Mouse (Mus musculus): ENCODE measurements around the gene Skiv2l. TPM values are rescaled to one million over a fixed set of nuclear protein-coding genes. Genes with fewer than 3 reads are reported as not detected.

Gene Skiv2l
- polyA plus RNA-seq, 1 experiment: 12.7 TPM

GRCm38 (mm10) chr17:34853511-34853910 is 3.5 kb upstream of the Skiv2l start:
- H3K4me1 ChIP-seq (ENCODE audit: control insufficient read depth, insufficient read depth, low read length): no peaks in the 10 kb centered on the region
- no peak overlapping the region for H3K9ac ChIP-seq (ENCODE audit: low read depth, poor library complexity, severe bottlenecking)

GRCm38 (mm10) chr17:34850517-34851125 is 611 bp upstream of the Skiv2l start:
- peak overlapping the region; percentile 84 for H3K9ac ChIP-seq (ENCODE audit: low read depth, poor library complexity, severe bottlenecking)
- no peak overlapping the region for H3K27ac ChIP-seq (ENCODE audit: insufficient read depth, low read length)
- no peaks in the 10 kb centered on the region for H3K4me1 ChIP-seq (ENCODE audit: control insufficient read depth, insufficient read depth, low read length)
- TF ChIP-seq CTCF (IDR thresholded peaks at IDR 0.05; ENCODE audit: low read depth, low read length) (no peak), POLR2A (IDR thresholded peaks at IDR 0.05; ENCODE audit: insufficient read depth, low read length) (no peak), EP300 (IDR thresholded peaks at IDR 0.05; ENCODE audit: insufficient read depth, low read depth, low read length) (no peak)
- peaks cover 10% of the 10 kb centered on the region for H3K36me3 ChIP-seq (ENCODE audit: control insufficient read depth, insufficient read depth, low read length, poor library complexity, severe bottlenecking)
- H3K27me3 ChIP-seq (ENCODE audit: control insufficient read depth, insufficient read depth, low read length, poor library complexity, severe bottlenecking): no peaks in the 10 kb centered on the region
- H3K4me3 ChIP-seq (ENCODE audit: low read depth, low read length): peak overlapping the region; percentile 92
- no peaks in the 10 kb centered on the region for H3K9me3 ChIP-seq (replicated peaks; ENCODE audit: control insufficient read depth, insufficient read depth, low read length, poor library complexity, severe bottlenecking)

More at GRCm38 (mm10) chr17:34853511-34853910, 3.5 kb upstream of the Skiv2l start:
- Histone ChIP-seq H3K27ac (ENCODE audit: insufficient read depth, low read length) (no peak overlapping the region), H3K36me3 (ENCODE audit: control insufficient read depth, insufficient read depth, low read length, poor library complexity, severe bottlenecking) (peaks cover 19% of the 10 kb centered on the region), H3K27me3 (ENCODE audit: control insufficient read depth, insufficient read depth, low read length, poor library complexity, severe bottlenecking) (no peaks in the 10 kb centered on the region), H3K9me3 (replicated peaks; ENCODE audit: control insufficient read depth, insufficient read depth, low read length, poor library complexity, severe bottlenecking) (no peaks in the 10 kb centered on the region), H3K4me3 (ENCODE audit: low read depth, low read length) (no peak overlapping the region)
- no peak for TF ChIP-seq EP300 (IDR thresholded peaks at IDR 0.05; ENCODE audit: insufficient read depth, low read depth, low read length)
- no peak for TF ChIP-seq POLR2A (IDR thresholded peaks at IDR 0.05; ENCODE audit: insufficient read depth, low read length)
- TF ChIP-seq CTCF (IDR thresholded peaks at IDR 0.05; ENCODE audit: low read depth, low read length): no peak

- Histone ChIP-seq H3K4me3 (ENCODE audit: low read depth, low read length) (no peak overlapping the region), H3K27ac (ENCODE audit: insufficient read depth, low read length) (no peak overlapping the region), H3K36me3 (ENCODE audit: control insufficient read depth, insufficient read depth, low read length, poor library complexity, severe bottlenecking) (no peaks in the 10 kb centered on the region; the same call in 1 of the 2 replicates), H3K9me3 (replicated peaks; ENCODE audit: control insufficient read depth, insufficient read depth, low read length, poor library complexity, severe bottlenecking) (no peaks in the 10 kb centered on the region), H3K9ac (ENCODE audit: low read depth, poor library complexity, severe bottlenecking) (no peak overlapping the region), H3K27me3 (ENCODE audit: control insufficient read depth, insufficient read depth, low read length, poor library complexity, severe bottlenecking) (no peaks in the 10 kb centered on the region), H3K4me1 (ENCODE audit: control insufficient read depth, insufficient read depth, low read length) (no peaks in the 10 kb centered on the region)
- TF ChIP-seq EP300 (IDR thresholded peaks at IDR 0.05; ENCODE audit: insufficient read depth, low read depth, low read length) (no peak), POLR2A (IDR thresholded peaks at IDR 0.05; ENCODE audit: insufficient read depth, low read length) (no peak), CTCF (IDR thresholded peaks at IDR 0.05; ENCODE audit: low read depth, low read length) (no peak)
Measured at GRCm38 (mm10) chr17:34847615-34848014, 2.4 kb downstream of the Skiv2l start.

GRCm38 (mm10) chr17:34847192-34847591 is 2.8 kb downstream of the Skiv2l start:
- Histone ChIP-seq H3K9me3 (replicated peaks; ENCODE audit: control insufficient read depth, insufficient read depth, low read length, poor library complexity, severe bottlenecking) (no peaks in the 10 kb centered on the region), H3K27ac (ENCODE audit: insufficient read depth, low read length) (no peak overlapping the region), H3K36me3 (ENCODE audit: control insufficient read depth, insufficient read depth, low read length, poor library complexity, severe bottlenecking) (no peaks in the 10 kb centered on the region), H3K9ac (ENCODE audit: low read depth, poor library complexity, severe bottlenecking) (no peak overlapping the region), H3K4me3 (ENCODE audit: low read depth, low read length) (no peak overlapping the region), H3K27me3 (ENCODE audit: control insufficient read depth, insufficient read depth, low read length, poor library complexity, severe bottlenecking) (no peaks in the 10 kb centered on the region), H3K4me1 (ENCODE audit: control insufficient read depth, insufficient read depth, low read length) (no peaks in the 10 kb centered on the region)
- TF ChIP-seq CTCF (IDR thresholded peaks at IDR 0.05; ENCODE audit: low read depth, low read length): no peak
- TF ChIP-seq POLR2A (IDR thresholded peaks at IDR 0.05; ENCODE audit: insufficient read depth, low read length): no peak
- no peak for TF ChIP-seq EP300 (IDR thresholded peaks at IDR 0.05; ENCODE audit: insufficient read depth, low read depth, low read length)

GRCm38 (mm10) chr17:34844884-34845283 is 5.1 kb downstream of the Skiv2l start:
- no peaks in the 10 kb centered on the region for H3K27me3 ChIP-seq (ENCODE audit: control insufficient read depth, insufficient read depth, low read length, poor library complexity, severe bottlenecking)
- H3K9ac ChIP-seq (ENCODE audit: low read depth, poor library complexity, severe bottlenecking): no peak overlapping the region
- no peaks in the 10 kb centered on the region for H3K4me1 ChIP-seq (ENCODE audit: control insufficient read depth, insufficient read depth, low read length)
- H3K36me3 ChIP-seq (ENCODE audit: control insufficient read depth, insufficient read depth, low read length, poor library complexity, severe bottlenecking): no peaks in the 10 kb centered on the region
- H3K27ac ChIP-seq (ENCODE audit: insufficient read depth, low read length): no peak overlapping the region
- TF ChIP-seq POLR2A (IDR thresholded peaks at IDR 0.05; ENCODE audit: insufficient read depth, low read length) (no peak), EP300 (IDR thresholded peaks at IDR 0.05; ENCODE audit: insufficient read depth, low read depth, low read length) (no peak)
- no peak overlapping the region for H3K4me3 ChIP-seq (ENCODE audit: low read depth, low read length)
- no peaks in the 10 kb centered on the region for H3K9me3 ChIP-seq (replicated peaks; ENCODE audit: control insufficient read depth, insufficient read depth, low read length, poor library complexity, severe bottlenecking)

GRCm38 (mm10) chr17:34840736-34841307 is 9.2 kb downstream of the Skiv2l start:
- peaks cover 3% of the 10 kb centered on the region; the same call in 1 of the 2 replicates for H3K36me3 ChIP-seq (ENCODE audit: control insufficient read depth, insufficient read depth, low read length, poor library complexity, severe bottlenecking)
- H3K27me3 ChIP-seq (ENCODE audit: control insufficient read depth, insufficient read depth, low read length, poor library complexity, severe bottlenecking): no peaks in the 10 kb centered on the region
- H3K4me3 ChIP-seq (ENCODE audit: low read depth, low read length): no peak overlapping the region
- TF ChIP-seq POLR2A (IDR thresholded peaks at IDR 0.05; ENCODE audit: insufficient read depth, low read length) (no peak), CTCF (IDR thresholded peaks at IDR 0.05; ENCODE audit: low read depth, low read length) (no peak), EP300 (IDR thresholded peaks at IDR 0.05; ENCODE audit: insufficient read depth, low read depth, low read length) (no peak)
- no peaks in the 10 kb centered on the region for H3K4me1 ChIP-seq (ENCODE audit: control insufficient read depth, insufficient read depth, low read length)
- no peak overlapping the region for H3K27ac ChIP-seq (ENCODE audit: insufficient read depth, low read length)
- no peak overlapping the region for H3K9ac ChIP-seq (ENCODE audit: low read depth, poor library complexity, severe bottlenecking)
- H3K9me3 ChIP-seq (replicated peaks; ENCODE audit: control insufficient read depth, insufficient read depth, low read length, poor library complexity, severe bottlenecking): no peaks in the 10 kb centered on the region

Measured in ES-Bruce4 (cell line).